Mouse (Mus musculus): ENCODE data around the gene Rtn4rl1.

Gene Rtn4rl1

DNA sequence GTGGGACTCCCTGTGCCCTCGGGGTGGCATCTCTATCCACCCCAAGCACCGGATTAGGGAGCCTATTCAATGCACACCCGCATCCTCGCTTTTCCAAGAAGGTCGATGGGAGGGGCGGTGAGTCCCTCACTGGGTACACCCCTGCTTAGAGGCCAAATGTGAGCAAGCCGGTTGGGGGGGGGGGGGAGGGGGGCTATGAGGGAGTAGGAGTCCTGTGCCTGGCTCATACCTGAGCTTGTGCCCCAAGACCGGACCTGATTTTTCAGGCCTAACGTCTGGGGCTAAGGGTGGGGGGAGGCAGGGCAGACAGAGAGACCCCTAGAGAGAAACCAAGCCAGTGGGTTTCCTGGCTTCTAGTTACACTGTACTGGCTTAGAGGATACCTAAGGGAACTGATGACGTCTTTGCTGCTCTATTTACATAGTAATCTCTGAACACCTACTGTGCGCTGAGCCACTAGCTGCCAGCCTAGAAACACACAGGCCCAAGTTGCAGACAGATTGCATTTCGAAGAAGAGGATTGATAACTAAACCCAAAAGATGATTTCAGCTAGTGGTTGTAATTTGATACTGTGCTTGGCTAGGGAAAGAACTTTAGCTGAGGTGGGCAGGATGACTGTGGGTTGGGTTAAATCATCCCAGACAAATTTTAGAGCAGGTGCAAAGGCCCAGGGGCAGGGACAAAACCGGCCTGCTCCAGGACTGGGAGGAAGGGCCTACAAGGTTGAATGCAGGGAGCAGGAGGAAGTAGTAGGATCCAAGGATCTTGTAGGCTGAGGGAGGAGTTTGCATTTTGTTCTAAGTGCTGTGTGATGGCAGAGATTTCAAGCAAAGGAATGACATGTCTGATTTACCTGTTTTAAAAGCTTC, 20.7 kb downstream of the Rtn4rl1 start:
- peak; percentile 29 to 42 for DNase-seq

DNA sequence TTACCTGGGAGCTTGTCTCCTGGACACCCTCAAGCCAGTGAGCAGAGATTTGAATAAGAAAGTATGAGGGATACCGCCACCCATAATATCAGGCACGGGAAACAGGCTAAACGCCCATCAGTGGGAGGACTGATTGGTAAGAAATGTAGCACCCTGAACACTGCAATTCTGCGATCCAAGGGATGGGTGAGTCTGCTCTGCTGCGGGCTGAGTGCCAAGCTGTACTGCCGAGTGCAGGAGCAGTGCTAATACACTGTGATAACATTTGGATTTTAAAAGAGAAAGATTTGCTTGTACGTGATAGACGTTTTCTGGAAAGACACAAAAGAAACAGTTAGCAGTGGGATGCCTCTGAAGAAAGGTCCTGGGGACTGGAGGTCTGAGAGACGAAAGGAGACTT, 26.5 kb downstream of the Rtn4rl1 start:
- peak; percentile 60 to 71 for DNase-seq

- no peak for DNase-seq
These were observed 27.0 kb downstream of the Rtn4rl1 start for GRCm38 (mm10) chr11:75220517-75221145.

DNA sequence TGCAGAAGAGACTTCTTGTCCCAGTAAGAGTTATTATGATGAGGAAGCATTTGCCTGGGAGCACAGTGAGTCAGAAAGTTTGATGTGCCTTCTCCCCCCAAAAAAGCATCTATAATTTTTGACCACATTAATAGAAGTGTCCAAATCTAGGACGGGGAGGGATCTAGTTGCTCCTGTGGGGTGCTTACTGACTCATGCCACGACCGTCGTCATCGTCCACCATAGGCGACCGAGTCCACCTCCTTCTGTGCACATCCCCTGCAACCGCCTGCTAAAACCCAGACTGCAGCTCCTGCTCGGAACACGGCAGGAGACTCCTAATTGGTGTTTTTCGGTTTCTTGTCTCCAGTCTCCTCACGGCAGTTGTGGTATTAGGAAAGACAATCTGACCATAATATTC, 30.5 kb downstream of the Rtn4rl1 start:
- DNase-seq, result no peak

- no peak for DNase-seq
These were observed 31.3 kb downstream of the Rtn4rl1 start for GRCm38 (mm10) chr11:75224835-75225234.

DNA sequence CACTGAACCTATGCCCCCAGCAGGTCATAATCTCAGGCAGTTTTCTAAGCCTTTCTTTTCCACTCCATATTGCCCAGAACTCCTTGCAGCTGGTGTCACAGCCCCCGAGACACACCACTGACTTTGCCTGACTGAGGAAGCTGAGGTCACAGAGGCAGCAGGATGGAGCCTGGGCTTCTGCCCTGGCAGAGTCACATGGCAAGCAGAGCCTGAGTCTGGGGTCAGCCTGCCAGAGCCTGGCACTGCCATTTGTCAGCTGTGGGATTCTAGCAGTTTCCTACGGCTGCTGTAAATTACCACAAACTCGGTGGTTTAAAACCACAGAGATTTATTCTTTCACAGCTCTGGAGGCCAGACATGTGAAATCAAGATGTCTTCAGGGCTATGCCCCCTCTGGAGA, 34.0 kb downstream of the Rtn4rl1 start:
- no peak for DNase-seq

DNA sequence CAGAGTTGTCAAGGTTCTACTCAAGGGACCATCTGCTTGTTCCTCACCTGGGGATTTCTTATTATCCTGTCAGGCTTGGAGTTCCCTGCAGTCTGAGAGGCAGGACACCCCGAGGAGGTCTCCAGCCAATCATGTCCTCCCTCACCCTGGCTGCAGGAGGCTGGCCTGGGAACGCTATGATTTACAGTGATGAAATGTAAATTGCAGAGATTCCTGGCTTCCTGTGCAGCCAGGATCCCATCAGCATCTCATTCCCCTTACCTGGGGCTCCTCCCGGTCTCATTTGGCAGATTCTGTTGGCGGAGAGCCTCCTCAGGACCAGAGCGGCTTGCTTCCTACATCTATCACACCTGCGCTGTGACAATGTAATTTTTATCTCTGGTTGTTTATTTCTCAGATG, 35.7 kb downstream of the Rtn4rl1 start:
- DNase-seq, result no peak

DNA sequence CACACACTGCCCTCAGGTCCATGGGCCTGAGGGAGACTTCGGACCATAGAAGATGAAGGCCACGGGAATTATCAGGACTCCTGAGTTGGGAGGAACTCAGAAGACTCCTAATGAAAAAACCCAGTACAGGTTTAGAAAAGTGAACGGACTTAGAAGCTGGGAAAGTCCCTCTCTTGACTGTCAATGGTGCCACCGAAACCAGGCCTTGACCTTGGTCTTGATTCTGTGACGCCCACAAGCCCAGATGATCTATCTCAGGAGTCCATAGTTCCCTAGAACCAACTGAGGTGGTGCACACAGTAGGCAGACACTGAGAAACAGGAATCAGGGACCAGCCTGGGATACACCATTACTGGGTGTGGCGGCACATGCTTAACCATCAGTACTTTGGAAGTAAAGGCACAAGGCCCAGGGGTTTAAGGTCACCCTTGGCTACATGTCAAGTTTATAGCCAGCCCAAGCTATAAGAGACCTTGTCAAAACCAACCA, 36.7 kb downstream of the Rtn4rl1 start:
- no peak for DNase-seq

DNA sequence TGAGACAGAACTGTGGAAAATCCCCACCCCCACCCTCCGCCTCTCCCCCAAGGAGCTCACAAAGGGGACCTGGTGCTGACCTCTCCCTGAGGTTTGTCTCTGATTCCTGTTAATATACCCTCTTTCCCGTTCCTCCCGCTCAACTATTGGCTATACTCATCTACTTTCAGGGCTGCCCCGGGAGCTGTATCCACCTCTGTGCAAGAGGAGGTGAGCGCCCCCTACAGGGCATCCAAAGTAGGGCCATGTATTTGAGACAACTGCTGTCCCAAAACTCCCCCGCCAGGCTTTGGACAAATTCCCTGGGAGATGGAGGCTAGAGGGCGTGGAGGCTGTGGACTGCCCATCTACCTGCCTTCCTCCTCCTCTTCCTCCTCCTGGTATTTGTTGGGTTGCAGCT, 38.2 kb downstream of the Rtn4rl1 start:
- peak; percentile 80 to 86 for DNase-seq

GRCm38 (mm10) chr11:75232434-75232833, 38.9 kb downstream of the Rtn4rl1 start:
- DNase-seq, result no peak

GRCm38 (mm10) chr11:75234745-75235144, 41.2 kb downstream of the Rtn4rl1 start:
- peak; percentile 55 to 71 for DNase-seq

- no peak for DNase-seq
These were observed 46.8 kb downstream of the Rtn4rl1 start for GRCm38 (mm10) chr11:75240158-75240934.

DNA sequence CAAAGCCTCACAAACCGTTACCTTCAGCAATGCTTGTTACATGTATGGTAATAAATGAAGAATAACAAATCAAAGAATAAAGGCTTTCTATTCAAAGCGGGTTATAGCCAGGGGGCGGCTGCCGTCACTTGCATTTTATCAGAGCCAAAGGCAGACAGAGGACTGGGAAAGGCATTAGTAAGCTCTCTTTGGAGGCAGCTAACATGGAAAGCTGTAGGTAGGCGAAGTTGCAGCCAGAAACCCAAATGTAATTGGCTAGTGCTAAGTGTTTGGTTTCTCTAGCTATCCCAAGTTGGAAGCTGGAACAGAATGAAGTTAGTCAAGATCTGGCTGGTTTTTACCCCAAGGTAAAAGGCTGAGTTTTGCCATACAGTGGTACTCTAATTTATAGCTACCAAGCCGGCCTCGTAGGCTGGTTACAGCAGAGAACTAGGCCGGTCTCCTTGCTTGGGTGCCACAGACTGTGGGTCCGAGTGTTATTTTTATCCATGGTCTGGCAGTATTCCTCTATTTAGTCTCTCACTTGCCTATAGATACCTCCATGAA, 49.2 kb downstream of the Rtn4rl1 start:
- no peak for DNase-seq

DNA sequence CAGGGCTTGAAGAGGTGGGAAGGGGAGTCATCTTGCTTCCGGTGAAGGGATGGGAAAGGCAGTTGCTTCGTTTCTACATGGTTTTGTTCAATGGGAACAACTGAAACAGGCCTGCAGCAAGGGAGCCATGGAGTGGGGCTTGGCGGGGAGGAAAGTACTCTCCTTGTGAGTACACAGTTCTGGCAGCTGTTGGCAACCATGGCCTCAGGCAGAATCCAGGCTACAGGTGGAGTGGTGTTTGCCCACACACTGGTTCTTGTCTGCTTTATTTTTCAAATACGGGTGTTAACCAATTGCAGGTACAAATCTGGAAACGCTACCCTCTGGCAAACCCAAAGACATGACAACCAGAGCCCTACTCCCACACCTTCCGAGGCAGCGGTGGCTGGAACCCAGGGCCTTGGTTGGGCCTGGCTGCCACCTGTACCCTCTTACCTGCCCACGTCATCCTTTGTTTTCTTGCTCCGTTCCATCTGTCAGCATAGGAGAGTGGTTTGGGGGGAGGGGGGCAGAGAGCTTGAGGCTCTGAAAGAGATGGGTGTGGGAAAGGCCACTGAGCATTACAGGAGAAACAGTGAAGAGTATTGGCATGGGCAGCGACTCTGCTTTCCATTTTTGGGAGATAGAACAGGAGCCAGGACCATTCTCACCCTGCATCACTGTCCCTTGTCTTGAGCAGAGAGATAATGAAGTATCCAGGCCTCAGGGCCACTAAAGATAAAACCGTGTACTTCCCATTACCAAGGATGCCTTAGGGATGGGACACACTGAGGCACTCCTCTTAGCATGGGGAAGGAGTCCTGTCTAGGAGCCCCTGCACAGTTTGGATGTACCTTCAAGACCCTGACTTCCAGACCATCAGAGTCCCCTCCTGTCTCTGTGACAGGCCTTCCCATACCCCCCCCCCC, 51.0 kb downstream of the Rtn4rl1 start:
- no peak for DNase-seq

- DNase-seq, result no peak
These were observed 52.1 kb downstream of the Rtn4rl1 start for GRCm38 (mm10) chr11:75245372-75246330.

DNA sequence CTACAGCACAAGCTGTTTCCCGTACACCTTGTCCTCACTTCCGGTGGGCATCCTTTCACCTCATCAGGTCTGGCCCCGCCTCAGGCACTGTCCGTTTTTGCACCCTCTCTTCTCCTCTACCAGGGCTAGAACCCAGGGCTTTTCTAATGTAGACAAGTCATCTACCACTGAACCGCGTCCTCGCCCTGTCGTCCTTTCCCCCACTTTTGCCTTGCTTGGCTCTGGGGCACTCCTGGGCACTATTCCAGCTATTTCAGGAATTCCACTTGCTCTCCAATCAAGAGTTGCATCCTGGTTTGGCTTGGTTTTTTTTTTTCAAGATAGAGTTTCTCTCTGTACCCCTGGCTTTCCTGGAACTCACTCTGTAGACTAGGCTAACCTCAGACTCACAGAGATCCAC, 53.0 kb downstream of the Rtn4rl1 start:
- peak in 1 of 2 experiments; percentile 27 for DNase-seq

DNA sequence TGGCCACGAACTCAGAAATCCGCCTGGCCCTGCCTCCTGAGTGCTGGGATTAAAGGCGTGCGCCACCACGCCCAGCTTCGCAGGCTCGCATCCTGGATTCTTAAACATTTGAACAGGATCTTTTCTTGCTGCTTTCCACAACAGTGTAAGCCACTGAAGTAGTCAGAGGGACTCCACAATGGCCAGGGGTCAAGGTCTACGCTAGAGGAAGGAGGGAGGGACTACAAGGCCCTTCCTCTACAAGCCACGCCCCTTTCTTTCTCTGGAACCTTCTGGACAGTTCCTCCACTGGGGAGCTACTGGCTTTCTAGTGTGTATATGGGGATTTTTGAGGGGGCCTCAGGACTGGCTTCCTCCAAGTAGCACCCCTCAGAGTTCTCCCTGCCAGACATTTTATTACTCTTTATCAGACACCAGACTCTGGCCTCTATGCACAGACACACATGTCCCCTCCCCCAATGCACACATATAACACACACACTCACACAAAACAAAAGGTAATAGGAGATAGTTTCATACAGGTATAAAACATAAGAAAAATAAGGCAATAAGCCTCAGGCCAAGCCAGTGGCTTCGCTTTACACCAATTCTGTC, 53.7 kb downstream of the Rtn4rl1 start:
- DNase-seq, result peak in 1 of 2 experiments; percentile 18

GRCm38 (mm10) chr11:75249588-75249987, 56.0 kb downstream of the Rtn4rl1 start:
- DNase-seq, result no peak

DNA sequence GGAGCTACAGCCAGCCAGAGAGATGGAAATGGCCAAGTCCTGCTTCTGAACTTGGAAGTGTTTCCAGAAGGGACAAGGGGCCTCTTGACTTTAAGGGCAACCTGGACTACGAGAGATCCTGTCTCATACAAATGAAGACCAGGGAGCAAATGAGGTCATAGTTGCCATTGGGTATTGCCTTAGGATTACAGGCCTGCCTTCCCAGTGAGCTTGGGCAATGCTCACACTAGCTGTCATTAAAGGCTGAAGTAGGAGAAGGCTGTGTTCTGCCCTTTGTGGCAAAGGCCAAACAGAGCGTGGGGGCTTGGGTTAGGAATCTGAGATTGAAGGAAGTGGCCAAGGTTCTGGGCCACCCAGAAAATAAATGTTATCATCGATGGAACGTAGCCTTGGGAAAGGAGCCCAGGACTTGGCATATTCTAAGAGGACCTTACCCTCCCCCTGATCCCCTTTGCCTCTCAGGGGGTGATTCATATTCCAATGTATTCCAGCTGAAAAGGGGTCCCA, 57.5 kb downstream of the Rtn4rl1 start:
- no peak for DNase-seq

GRCm38 (mm10) chr11:75251557-75252070, 58.0 kb downstream of the Rtn4rl1 start:
- no peak for DNase-seq

Measured in kidney, postnatal 4 days (tissue).